Mouse (Mus musculus): ENCODE measurements around the gene Rhbdl1.
"Not testable (repeated sequence)": the region's sequence is repeated elsewhere in the genome, so short reads cannot be mapped to it uniquely, and the experiment has no call there.

Gene Rhbdl1

DNA sequence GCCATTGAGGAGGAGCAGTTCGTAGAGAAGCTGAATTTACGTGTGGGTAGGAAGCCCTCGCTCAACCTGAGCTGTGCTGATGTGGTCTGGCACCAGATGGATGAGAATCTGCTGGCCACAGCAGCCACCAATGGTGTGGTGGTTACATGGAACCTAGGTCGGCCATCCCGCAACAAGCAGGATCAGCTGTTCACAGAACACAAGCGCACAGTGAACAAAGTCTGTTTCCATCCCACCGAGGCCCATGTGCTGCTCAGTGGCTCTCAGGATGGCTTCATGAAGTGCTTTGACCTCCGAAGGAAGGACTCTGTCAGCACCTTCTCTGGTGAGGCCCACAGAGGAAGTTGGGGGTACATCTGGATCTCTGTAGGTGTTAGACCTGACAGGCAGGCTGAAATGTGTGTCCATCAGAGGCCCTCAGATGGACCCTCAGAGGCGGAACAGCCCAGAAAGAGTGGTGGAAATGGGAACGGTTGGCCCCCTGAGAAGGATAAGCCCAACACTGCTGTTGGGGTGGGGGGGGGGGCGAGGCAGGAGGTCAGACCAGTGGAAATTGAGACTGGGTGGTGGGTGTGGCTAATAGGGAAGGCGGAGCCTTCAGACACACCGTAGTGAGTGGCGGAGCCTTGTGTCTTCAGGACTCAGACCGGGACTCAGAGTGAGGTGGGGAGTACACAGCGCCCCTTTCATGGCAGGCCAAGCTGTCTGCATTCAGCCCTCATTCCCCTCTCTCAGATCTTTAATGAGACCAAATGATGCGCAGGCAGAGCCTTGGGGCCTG is 12.5 kb downstream of the Rhbdl1 start:
- no peak for DNase-seq

GRCm38 (mm10) chr17:25823452-25823851 is 13.6 kb downstream of the Rhbdl1 start, which contains the start of gene Wdr24:
Gene Wdr24 (plus strand): TSS chr17:25823627.
- DNase-seq: peak; percentile 78

GRCm38 (mm10) chr17:25818851-25819780 is 18.0 kb downstream of the Rhbdl1 start:
- DNase-seq: no peak

DNA sequence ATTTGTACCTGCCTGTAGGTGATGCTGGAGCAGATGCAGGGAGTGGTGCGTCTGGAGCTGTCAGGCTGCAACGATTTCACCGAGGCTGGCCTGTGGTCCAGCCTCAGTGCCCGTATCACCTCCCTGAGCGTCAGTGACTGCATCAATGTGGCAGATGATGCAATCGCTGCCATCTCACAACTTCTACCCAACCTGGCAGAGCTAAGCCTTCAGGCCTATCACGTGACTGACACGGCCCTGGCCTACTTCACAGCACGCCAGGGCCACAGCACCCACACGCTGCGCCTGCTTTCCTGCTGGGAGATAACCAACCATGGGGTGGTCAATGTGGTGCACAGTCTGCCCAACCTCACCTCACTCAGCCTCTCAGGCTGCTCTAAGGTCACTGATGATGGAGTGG is 19.4 kb downstream of the Rhbdl1 start:
- DNase-seq: no peak

- peak; percentile 93 for DNase-seq
These were observed 23.6 kb downstream of the Rhbdl1 start for GRCm38 (mm10) chr17:25813471-25813870.

GRCm38 (mm10) chr17:25810890-25811289 is 26.2 kb downstream of the Rhbdl1 start:
- DNase-seq: no peak

GRCm38 (mm10) chr17:25809606-25810340 is 27.3 kb downstream of the Rhbdl1 start:
- no peak for DNase-seq

DNA sequence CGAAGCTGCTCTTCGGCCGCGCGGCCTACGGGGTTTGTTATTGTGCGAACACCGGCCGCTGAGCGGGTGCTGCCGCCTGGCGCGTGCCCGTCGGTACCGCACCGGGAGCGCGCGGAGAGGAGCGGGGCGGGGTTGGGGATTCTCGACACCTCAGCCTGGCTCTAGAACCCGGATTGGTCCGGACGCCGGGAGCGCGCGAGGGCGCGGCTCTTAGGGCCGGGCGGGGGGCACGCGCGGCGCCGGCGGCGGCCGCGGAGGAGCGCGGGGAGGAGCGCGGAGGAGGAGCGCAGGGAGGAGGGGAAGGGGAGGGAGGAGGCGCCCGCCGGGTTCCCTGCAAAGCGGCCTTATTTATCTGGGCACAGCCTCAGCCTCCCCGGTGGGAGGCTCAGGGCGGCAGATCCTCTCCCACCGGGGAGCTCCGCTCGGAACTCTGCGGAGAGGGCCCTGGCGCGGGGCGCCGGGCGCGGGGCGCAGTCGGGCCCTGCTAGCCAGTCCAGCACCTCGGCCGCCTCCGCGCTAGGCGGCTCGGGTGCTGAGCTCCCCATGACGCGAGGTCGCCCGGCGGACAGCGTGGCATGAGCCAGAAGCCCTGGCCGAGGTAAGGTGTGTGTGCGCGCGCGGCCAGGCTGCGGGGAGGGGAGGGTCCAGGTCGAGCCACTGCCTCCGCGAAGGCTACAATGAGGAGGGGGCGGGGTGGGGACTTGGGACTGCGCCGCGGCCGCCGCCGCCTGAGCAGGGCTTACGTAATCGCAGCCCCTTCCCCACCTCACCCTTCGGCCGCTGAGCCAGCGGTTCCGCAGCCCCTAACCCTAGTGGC is 28.1 kb downstream of the Rhbdl1 start, which contains the start of gene Fbxl16:
Gene Fbxl16, plus strand, starts transcription at position 297 of the 817 bp plus-strand sequence.
- peak; percentile 60 for DNase-seq

GRCm38 (mm10) chr17:25808028-25808427 is 29.1 kb downstream of the Rhbdl1 start:
- no peak for DNase-seq

GRCm38 (mm10) chr17:25807452-25807851 is 29.6 kb downstream of the Rhbdl1 start:
- DNase-seq: not testable (repeated sequence)

DNA sequence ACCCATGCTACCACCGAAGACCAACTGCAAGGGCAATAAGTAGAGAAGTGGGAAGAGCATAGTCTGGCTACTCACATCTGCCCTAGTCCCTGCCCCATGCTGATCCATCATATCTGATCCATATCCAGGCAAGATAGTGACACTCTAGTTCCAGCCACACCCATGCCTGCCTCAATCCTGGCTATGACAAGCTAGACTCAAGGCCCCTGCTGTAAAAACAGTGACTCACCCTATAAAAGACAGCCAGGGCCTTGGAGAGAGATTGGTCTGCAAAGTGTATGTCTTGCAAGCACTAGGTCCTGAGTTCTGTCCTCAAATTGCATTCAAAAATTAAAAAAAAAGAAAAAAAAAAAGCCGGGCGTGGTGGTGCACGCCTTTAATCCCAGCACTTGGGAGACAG is 30.6 kb downstream of the Rhbdl1 start:
- DNase-seq: no peak

GRCm38 (mm10) chr17:25802825-25803517 is 34.1 kb downstream of the Rhbdl1 start:
- DNase-seq: no peak

- peak; percentile 73 for DNase-seq
These were observed 36.1 kb downstream of the Rhbdl1 start for GRCm38 (mm10) chr17:25801029-25801428.

GRCm38 (mm10) chr17:25796951-25797369 is 40.1 kb downstream of the Rhbdl1 start, which contains the start of gene Metrn:
Gene Metrn (minus strand): TSS chr17:25797136.
- peak; percentile 97 for DNase-seq

GRCm38 (mm10) chr17:25796211-25796771 is 40.8 kb downstream of the Rhbdl1 start:
- peak; percentile 59 for DNase-seq

DNA sequence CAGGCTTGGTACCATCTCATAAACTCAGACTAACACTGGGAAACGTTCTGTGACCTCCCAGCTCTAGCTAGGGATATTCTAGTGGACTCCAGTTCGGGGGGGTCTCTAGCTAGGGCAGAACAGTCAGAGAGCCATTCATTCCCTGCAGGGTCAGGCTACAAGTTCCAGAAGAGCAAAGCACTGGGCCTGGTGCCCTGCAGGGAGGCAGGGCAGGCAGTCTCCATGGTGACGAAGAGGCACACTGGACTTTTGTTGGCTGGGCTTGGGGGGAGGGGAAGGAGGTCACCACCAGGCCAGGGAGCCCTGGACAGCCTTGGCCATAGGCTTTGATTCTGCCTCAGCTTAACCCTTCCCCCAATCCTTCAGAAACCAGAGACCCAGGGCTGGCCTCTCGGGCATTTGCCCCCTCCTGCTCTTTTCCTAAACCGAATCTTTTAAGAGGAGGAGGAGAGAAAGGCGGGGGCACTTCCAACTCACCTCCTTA is 41.4 kb downstream of the Rhbdl1 start, which contains the start of gene AC134908.4:
Gene AC134908.4, minus strand, starts transcription at position 51 of the 484 bp plus-strand sequence.
- DNase-seq: no peak

DNA sequence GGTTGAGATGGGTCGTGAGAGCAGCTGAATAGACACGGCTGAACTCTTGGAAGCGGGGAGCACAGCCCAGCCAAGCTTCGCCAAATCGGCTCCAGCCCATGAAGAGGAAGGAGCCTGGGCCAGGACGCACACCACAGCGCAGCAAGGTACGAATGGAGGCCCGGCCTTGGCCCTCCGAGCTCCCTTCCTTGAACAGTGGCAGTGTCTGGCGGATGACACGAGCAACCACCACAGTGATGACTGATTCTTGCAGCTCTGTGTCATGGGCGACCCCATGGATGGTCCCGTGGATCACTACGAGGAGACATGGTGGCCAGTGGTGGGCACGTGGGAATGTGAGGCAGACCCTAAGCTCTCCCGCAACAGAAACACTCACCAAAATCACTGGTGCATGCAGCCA is 42.1 kb downstream of the Rhbdl1 start:
- DNase-seq: no peak

DNA sequence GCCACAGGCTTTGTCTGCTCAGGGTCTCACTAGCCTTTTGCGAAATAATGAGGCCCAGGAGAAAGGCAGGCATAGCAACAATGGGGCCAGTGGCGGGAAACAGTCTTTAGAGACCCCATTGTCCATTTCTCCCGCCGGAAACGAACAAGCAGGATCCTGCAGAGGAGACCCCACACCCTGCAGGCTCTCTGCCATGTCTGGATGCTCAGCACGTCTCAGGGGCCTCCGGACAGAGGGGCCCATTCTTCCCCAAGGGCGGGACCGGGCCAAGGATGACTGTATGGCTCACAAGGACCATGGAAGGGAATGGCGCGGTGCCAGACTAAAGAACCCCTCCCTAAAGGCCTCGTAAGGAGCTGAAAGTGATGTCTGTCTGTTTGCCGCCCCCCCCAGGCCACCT is 42.9 kb downstream of the Rhbdl1 start:
- DNase-seq: no peak

DNA sequence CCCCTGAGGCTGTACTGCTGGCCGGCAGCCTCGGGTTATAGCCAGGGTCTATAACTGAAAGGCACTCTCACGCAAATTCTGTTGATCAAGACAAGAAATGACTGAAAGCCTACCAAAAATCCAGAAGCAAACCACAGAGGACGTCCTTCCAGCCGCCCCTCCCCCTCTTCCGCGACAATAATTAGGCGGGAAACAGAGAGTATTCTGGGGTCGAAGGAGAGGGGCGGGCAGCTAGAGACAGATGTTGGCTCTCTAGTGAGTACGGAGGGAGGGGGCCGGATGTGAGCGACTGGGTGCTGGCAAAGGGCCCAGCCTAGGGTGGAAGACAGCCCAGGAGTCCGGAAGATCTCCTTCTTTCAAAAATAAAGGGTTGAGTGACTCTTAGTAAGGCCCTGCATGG is 44.5 kb downstream of the Rhbdl1 start, which contains the start of gene Fam173a:
Gene Fam173a, minus strand, starts transcription at position 287 of the 400 bp plus-strand sequence.
- DNase-seq: peak; percentile 86

GRCm38 (mm10) chr17:25791843-25792527 is 45.1 kb downstream of the Rhbdl1 start:
- peak; percentile 89 for DNase-seq
